Mouse (Mus musculus) liver, adult 10 weeks (tissue): ENCODE results near the gene Gm10134. TPM values are rescaled to one million over a fixed set of nuclear protein-coding genes. Genes with fewer than 3 reads are reported as not detected.

Experiments used
- polyA plus RNA-seq: library from polyadenylated mRNA; stranded (reverse); fragments of 350-450 nt; fragmentation: Illumina TruSeq; extraction: RNeasy Lipid Tissue Mini Kit (QIAGEN cat#74804); gene quantifications from one replicate; pipeline ENCODE4 v1.2.3, GENCODE M21; 2014; ENCODE audit warnings: low read depth, low replicate concordance

Gm10134 gene
- polyA plus RNA-seq = not detected

DNA sequence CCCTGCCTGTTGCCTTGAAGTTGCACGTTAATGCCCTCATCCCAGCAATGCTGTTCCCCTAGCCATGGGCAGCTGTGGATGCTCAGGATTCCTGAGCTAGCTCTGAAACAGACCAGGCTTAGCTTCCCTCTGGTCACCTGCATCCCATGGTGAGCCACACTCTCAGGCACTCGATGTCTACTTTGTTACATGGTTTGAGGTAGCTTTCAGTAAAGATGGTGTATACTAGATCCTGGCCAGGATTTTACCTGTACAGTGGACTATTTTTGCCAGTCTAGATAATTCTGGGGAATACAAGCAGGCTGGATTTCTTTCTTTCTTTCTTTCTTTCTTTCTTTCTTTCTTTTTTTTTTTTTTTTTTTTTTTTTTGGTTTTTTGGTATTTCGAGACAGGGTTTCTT lies at the start of gene Gm10134:
TSS of gene Gm10134 (plus strand) at position 301 of the 400 bp plus-strand sequence.

GRCm38 (mm10) chr2:28465836-28466518 lies 39.9 kb upstream of the Gm10134 start, which contains the start of gene 1700007K13Rik:
TSS of gene 1700007K13Rik (minus strand) at chr2:28466332.

DNA sequence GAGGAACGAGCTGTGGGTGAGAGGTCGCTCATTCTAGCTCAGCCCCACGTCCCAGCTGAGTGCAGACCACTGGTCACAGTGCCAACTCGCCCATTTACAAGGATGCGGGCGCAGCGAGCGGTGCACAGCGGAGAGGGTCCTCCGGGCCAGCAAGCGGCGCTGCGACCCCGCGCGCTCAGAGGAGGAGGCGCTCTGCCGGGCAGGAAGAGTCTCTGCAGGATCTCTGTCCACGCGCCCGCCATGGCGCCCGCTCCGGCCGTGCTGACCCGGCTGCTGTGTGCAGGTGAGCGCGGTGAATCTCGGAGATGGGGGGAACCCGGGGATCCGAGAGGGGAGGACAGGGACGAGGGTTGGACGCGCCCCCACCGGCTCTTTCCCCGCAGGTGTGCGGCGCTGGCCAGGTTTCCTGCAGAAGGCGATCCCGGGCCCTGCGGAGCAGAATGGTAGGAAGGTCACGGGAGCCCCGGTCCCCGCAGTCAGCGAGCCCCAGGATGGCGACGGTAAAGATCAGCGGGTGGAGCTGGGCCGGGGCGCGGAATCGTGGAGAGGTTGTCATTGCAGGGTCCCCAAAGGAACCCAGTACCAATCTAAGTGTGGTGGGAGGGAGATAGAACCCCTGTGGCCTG lies 37.9 kb upstream of the Gm10134 start, which contains the start of gene Mrps2:
TSS of gene Mrps2 (plus strand) at position 207 of the 626 bp plus-strand sequence.

GRCm38 (mm10) chr2:28496671-28497070 lies 9.2 kb upstream of the Gm10134 start, which contains the start of gene Gbgt1:
TSS of gene Gbgt1 (plus strand) at chr2:28496891.

GRCm38 (mm10) chr2:28512798-28513401 lies 7.0 kb downstream of the Gm10134 start, which contains the start of gene Ralgds:
TSS of gene Ralgds (plus strand) at chr2:28513125.

Other genes with a start within 250 kb of the Gm10134 start
- gene Ppp1r26, start 59.3 kb upstream of the Gm10134 start, polyA plus RNA-seq = not detected
- gene 1700007K13Rik, start 39.8 kb upstream of the Gm10134 start, polyA plus RNA-seq = not detected
- 51.8 TPM for gene Mrps2, start 38.0 kb upstream of the Gm10134 start, polyA plus RNA-seq
- gene Gbgt1, start 9.2 kb upstream of the Gm10134 start, polyA plus RNA-seq = not detected
- 0.61 TPM for gene Ralgds, start 7.0 kb downstream of the Gm10134 start, polyA plus RNA-seq
- gene Cel, start 57.3 kb downstream of the Gm10134 start, polyA plus RNA-seq = not detected
- gene Gtf3c5, start 77.7 kb downstream of the Gm10134 start, polyA plus RNA-seq = 1.2 TPM
- gene Gfi1b, start 115.9 kb downstream of the Gm10134 start, polyA plus RNA-seq = not detected
- gene Tsc1, start 135.1 kb downstream of the Gm10134 start, polyA plus RNA-seq = 6.1 TPM
- gene Spaca9, start 193.6 kb downstream of the Gm10134 start, polyA plus RNA-seq = not detected
- not detected for gene Ak8, start 194.1 kb downstream of the Gm10134 start, polyA plus RNA-seq